Comparison of ENCODE assay signal across 9 mouse cellular contexts in genomic region chr12:107931476-107931875, GRCm38 (mm10).
DNase-seq lines count a peak whose midpoint lies in the region; ATAC-seq and TF ChIP-seq lines count a peak whose summit lies in the region.
"Had no signal": no experiment of that assay in that cellular context is flagged by ENCODE, and none has a peak within 500 bp of the region (broad histone marks: within the 10 kb centered on the region; RNA-seq: fewer than 3 reads in every experiment).

No protein-coding gene starts in this region.

- no peak overlapping the region for H3K27ac ChIP-seq in kidney, postnatal 0 days
- peak overlapping the region; percentile 72 for H3K27ac ChIP-seq in forebrain, postnatal 0 days (ENCODE audit: low read depth, low read length)
- H3K27ac ChIP-seq in neural tube, embryonic 14.5 days (ENCODE audit: low read depth, low read length): 0 out of 2 replicates have a peak overlapping the region, but pooled peaks have one; percentile 24

- H3K4me2 ChIP-seq in kidney, postnatal 0 days (ENCODE audit: low read length): peak overlapping the region; percentile 41; the same call in 1 of the 2 replicates
- peak overlapping the region; percentile 32 for H3K4me2 ChIP-seq in forebrain, postnatal 0 days (ENCODE audit: low read depth)
- H3K4me2 ChIP-seq in neural tube, embryonic 14.5 days (ENCODE audit: low read depth, low read length): no peak overlapping the region

- no peak for TF ChIP-seq CTCF in kidney, postnatal 0 days (IDR thresholded peaks at IDR 0.05; ENCODE audit: low read depth)
- no peak for TF ChIP-seq CTCF in forebrain, postnatal 0 days (IDR thresholded peaks at IDR 0.05; ENCODE audit: low read depth)

- no peak for ATAC-seq in kidney, postnatal 0 days (replicated peaks; ENCODE audit: low FRiP score, low read depth)
- ATAC-seq in forebrain, postnatal 0 days: no peak
- no peak for ATAC-seq in neural tube, embryonic 14.5 days (ENCODE audit: low read depth)

- no peaks in the 10 kb centered on the region for H3K9me3 ChIP-seq in kidney, postnatal 0 days (replicated peaks; ENCODE audit: low read length)
- H3K9me3 ChIP-seq in forebrain, postnatal 0 days (ENCODE audit: low read length): no peaks in the 10 kb centered on the region
- no peaks in the 10 kb centered on the region for H3K9me3 ChIP-seq in neural tube, embryonic 14.5 days (ENCODE audit: control insufficient read depth, low read length)

- peak; percentile 47 to 53 for DNase-seq in cerebellum, postnatal 10 days
- no peak for DNase-seq in cerebellum, postnatal 4 days (ENCODE audit: low spot score in 2 of 2)
- DNase-seq in kidney, postnatal 0 days (ENCODE audit: low spot score): no peak
- no peak for DNase-seq in kidney, adult 9 months
- DNase-seq in forebrain, postnatal 0 days: peak; percentile 55
- no peak for DNase-seq in urinary bladder, postnatal 10 days (ENCODE audit: low spot score)
- DNase-seq in urinary bladder, postnatal 36 days (ENCODE audit: low spot score in 2 of 2): no peak

- H3K4me3 ChIP-seq in kidney, postnatal 0 days (replicated peaks; ENCODE audit: low read depth, low read length): no peak overlapping the region
- H3K4me3 ChIP-seq in forebrain, postnatal 0 days (ENCODE audit: low read depth, low read length): no peak overlapping the region
- H3K4me3 ChIP-seq in neural tube, embryonic 14.5 days (ENCODE audit: low read depth, low read length): no peak overlapping the region

- peaks cover 10% of the 10 kb centered on the region; the same call in 1 of the 2 replicates for H3K4me1 ChIP-seq in kidney, postnatal 0 days (replicated peaks; ENCODE audit: insufficient read depth, low read length)
- H3K4me1 ChIP-seq in forebrain, postnatal 0 days (ENCODE audit: insufficient read depth): peaks cover 63% of the 10 kb centered on the region
- H3K4me1 ChIP-seq in neural tube, embryonic 14.5 days (ENCODE audit: control insufficient read depth, insufficient read depth, low read length): peaks cover 64% of the 10 kb centered on the region

- no peaks in the 10 kb centered on the region for H3K27me3 ChIP-seq in kidney, postnatal 0 days (ENCODE audit: insufficient read depth, low read length)
- H3K27me3 ChIP-seq in forebrain, postnatal 0 days (ENCODE audit: insufficient read depth, low read length): no peaks in the 10 kb centered on the region
- H3K27me3 ChIP-seq in neural tube, embryonic 14.5 days (ENCODE audit: control insufficient read depth, insufficient read depth, low read length): no peaks in the 10 kb centered on the region
- H3K27me3 ChIP-seq: Patski had no signal

- H3K36me3 ChIP-seq in kidney, postnatal 0 days (ENCODE audit: insufficient read depth, low read length): no peaks in the 10 kb centered on the region
- no peaks in the 10 kb centered on the region for H3K36me3 ChIP-seq in forebrain, postnatal 0 days (ENCODE audit: insufficient read depth)
- no peaks in the 10 kb centered on the region for H3K36me3 ChIP-seq in neural tube, embryonic 14.5 days (ENCODE audit: control insufficient read depth, insufficient read depth, low read length)

- H3K9ac ChIP-seq in kidney, postnatal 0 days (ENCODE audit: low read depth, low read length): no peak overlapping the region
- peak overlapping the region; percentile 22; the same call in 1 of the 2 replicates for H3K9ac ChIP-seq in forebrain, postnatal 0 days
- H3K9ac ChIP-seq in neural tube, embryonic 14.5 days (replicated peaks; ENCODE audit: low read depth, low read length): no peak overlapping the region

- WGBS in kidney, postnatal 0 days: 75% methylated on average over 5 of the region's 5 CpGs
- WGBS in forebrain, postnatal 0 days: 34% methylated on average over 5 of the region's 5 CpGs
- 77% methylated on average over 5 of the region's 5 CpGs for WGBS in neural tube, embryonic 14.5 days

Comparison
In these comparisons a context has a peak if more than half of its experiments do, and no peak if none do; other contexts are left out.
1. DNase-seq: peak in cerebellum, postnatal 10 days (2 of 2) and forebrain, postnatal 0 days (single experiment); none in cerebellum, postnatal 4 days (0 of 2), kidney, postnatal 0 days (single experiment), kidney, adult 9 months (single experiment), urinary bladder, postnatal 10 days (single experiment) and urinary bladder, postnatal 36 days (0 of 2).